In the genomic region with DNA sequence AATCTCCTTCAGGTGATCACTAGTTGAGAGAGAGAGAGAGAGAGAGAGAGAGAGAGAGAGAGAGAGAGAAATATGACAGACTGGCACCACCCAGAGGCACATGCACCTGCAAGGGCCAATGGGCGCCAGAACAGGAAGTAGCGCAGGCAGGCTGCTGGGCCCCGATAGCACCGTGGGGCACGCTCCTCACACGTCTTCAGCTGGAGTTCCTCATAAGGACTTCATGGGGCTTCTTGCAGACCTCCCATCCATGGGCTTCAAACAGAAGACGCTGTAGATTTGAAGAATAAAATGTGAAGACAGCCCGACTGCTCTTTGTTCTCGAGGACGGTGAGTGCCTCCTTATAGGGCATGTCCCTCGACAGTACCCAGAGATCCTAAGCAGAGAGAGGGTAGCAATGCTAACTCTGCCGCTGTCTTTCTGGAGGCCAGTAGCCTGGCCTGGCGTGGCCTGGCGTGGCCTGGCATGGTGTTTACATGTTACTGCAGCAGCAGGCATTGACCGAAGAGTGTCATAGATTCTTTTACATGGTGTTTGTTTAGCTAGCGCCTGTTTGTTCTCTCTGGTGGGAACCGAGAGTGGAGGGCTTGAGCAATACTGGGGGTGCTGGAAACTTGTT, we compare ENCODE assay signal across 8 mouse cellular contexts. TPM values are rescaled to one million over a fixed set of nuclear protein-coding genes. Genes with fewer than 3 reads are reported as not detected.
DNase-seq lines count a peak whose midpoint lies in the region; ATAC-seq and TF ChIP-seq lines count a peak whose summit lies in the region.

No protein-coding gene starts in this region.

- H3K4me3 ChIP-seq in kidney, embryonic 15.5 days (replicated peaks), result no peak overlapping the region
- H3K4me3 ChIP-seq in kidney, adult 2 months (ENCODE audit: insufficient read depth, low read depth, low read length), result no peak overlapping the region; the same call in 1 of the 2 replicates
- H3K4me3 ChIP-seq in intestine, embryonic 16.5 days (ENCODE audit: low read length), result peak overlapping the region; percentile 37
- no peak overlapping the region for H3K4me3 ChIP-seq in midbrain, embryonic 14.5 days (replicated peaks; ENCODE audit: low read depth, low read length)

- peaks cover 45% of the 10 kb centered on the region for H3K4me1 ChIP-seq in kidney, embryonic 15.5 days
- peaks cover 9% of the 10 kb centered on the region; the same call in 1 of the 2 replicates for H3K4me1 ChIP-seq in kidney, adult 2 months (ENCODE audit: control insufficient read depth, insufficient read depth, low read length)
- H3K4me1 ChIP-seq in intestine, embryonic 16.5 days (ENCODE audit: control insufficient read depth, insufficient read depth, low read length), result peaks cover 40% of the 10 kb centered on the region
- no peaks in the 10 kb centered on the region; the same call in 1 of the 2 replicates for H3K4me1 ChIP-seq in midbrain, embryonic 14.5 days (ENCODE audit: control insufficient read depth, insufficient read depth, low read length)

- H3K27ac ChIP-seq in kidney, embryonic 15.5 days, result peak overlapping the region; percentile 43; the same call in 1 of the 2 replicates
- no peak overlapping the region for H3K27ac ChIP-seq in kidney, adult 2 months (ENCODE audit: insufficient read depth, low read depth, low read length)
- peak overlapping the region; percentile 95 for H3K27ac ChIP-seq in intestine, embryonic 16.5 days (ENCODE audit: low read length)
- no peak overlapping the region for H3K27ac ChIP-seq in midbrain, embryonic 14.5 days (replicated peaks; ENCODE audit: low read depth, low read length)

- 85% methylated on average over 17 of the region's 17 CpGs for WGBS in kidney, embryonic 15.5 days
- WGBS in kidney, adult 2 months, result 88% methylated on average over 17 of the region's 17 CpGs
- 56% methylated on average over 17 of the region's 17 CpGs for WGBS in intestine, embryonic 16.5 days
- WGBS in midbrain, embryonic 14.5 days, result 89% methylated on average over 17 of the region's 17 CpGs

- no peak overlapping the region for H3K4me2 ChIP-seq in kidney, embryonic 15.5 days
- peak overlapping the region; percentile 58 for H3K4me2 ChIP-seq in intestine, embryonic 16.5 days (ENCODE audit: low read depth, low read length)
- H3K4me2 ChIP-seq in midbrain, embryonic 14.5 days (ENCODE audit: low read length), result no peak overlapping the region

- no peak; the same call in 1 of the 2 replicates for ATAC-seq in kidney, embryonic 15.5 days (replicated peaks; ENCODE audit: low FRiP score)
- peak; percentile 73 for ATAC-seq in intestine, embryonic 16.5 days
- peak; percentile 79 for ATAC-seq in megakaryocyte progenitor cell, adult 5-6 weeks (replicated peaks; ENCODE audit: poor library complexity)
- no peak for ATAC-seq in midbrain, embryonic 14.5 days (ENCODE audit: low FRiP score, low TSS enrichment)

- no peak overlapping the region for H3K9ac ChIP-seq in kidney, embryonic 15.5 days
- peak overlapping the region; percentile 66 for H3K9ac ChIP-seq in intestine, embryonic 16.5 days (ENCODE audit: low read depth, low read length)
- no peak overlapping the region for H3K9ac ChIP-seq in midbrain, embryonic 14.5 days (replicated peaks; ENCODE audit: low read length)

- no peaks in the 10 kb centered on the region for H3K9me3 ChIP-seq in kidney, embryonic 15.5 days (replicated peaks)
- H3K9me3 ChIP-seq in intestine, embryonic 16.5 days (ENCODE audit: control insufficient read depth, low read length), result no peaks in the 10 kb centered on the region
- H3K9me3 ChIP-seq in midbrain, embryonic 14.5 days (ENCODE audit: control insufficient read depth, low read length), result no peaks in the 10 kb centered on the region

- TF ChIP-seq CTCF in kidney, adult 2 months (conservative IDR thresholded peaks at IDR 0.05; ENCODE audit: insufficient read depth, insufficient read length, low read depth, low read length), result no peak

- no peak for TF ChIP-seq POLR2A in kidney, adult 2 months (IDR thresholded peaks at IDR 0.05; ENCODE audit: low read depth, low read length)

- no peaks in the 10 kb centered on the region for H3K36me3 ChIP-seq in kidney, embryonic 15.5 days
- H3K36me3 ChIP-seq in kidney, adult 2 months (ENCODE audit: control insufficient read depth, insufficient read depth, low read length), result no peaks in the 10 kb centered on the region
- no peaks in the 10 kb centered on the region for H3K36me3 ChIP-seq in intestine, embryonic 16.5 days (ENCODE audit: control insufficient read depth, insufficient read depth, low read length)
- H3K36me3 ChIP-seq in midbrain, embryonic 14.5 days (ENCODE audit: control insufficient read depth, insufficient read depth, low read length), result no peaks in the 10 kb centered on the region

- no peaks in the 10 kb centered on the region for H3K27me3 ChIP-seq in kidney, embryonic 15.5 days
- H3K27me3 ChIP-seq in kidney, adult 2 months (replicated peaks; ENCODE audit: control insufficient read depth, insufficient read depth, low read length), result no peaks in the 10 kb centered on the region
- H3K27me3 ChIP-seq in intestine, embryonic 16.5 days (replicated peaks; ENCODE audit: control insufficient read depth, insufficient read depth, low read length), result no peaks in the 10 kb centered on the region
- H3K27me3 ChIP-seq in midbrain, embryonic 14.5 days (ENCODE audit: control insufficient read depth, insufficient read depth, low read length), result no peaks in the 10 kb centered on the region

- no peak for DNase-seq in kidney, adult 2 months
- no peak for DNase-seq in cerebellum, adult 11 months
- DNase-seq in kidney, adult 11 months, result no peak
- no peak for DNase-seq in right cerebral cortex, postnatal 10 days (ENCODE audit: low spot score in 2 of 2)
- no peak for DNase-seq in midbrain, embryonic 14.5 days

RNA-seq across cellular contexts. Expression of a gene that starts 13.6 kb away (rescaled TPM):
- polyA plus RNA-seq in kidney, embryonic 15.5 days (2015; fragmentation: Nextera tagmentation; extraction: Ambion mirVana), result 16.8 and 17.1 TPM in 2 replicates
- polyA plus RNA-seq in kidney, adult 2 months (2012; rRNA removed), result 11.1 and 11.3 TPM in 2 replicates
- 51.5 and 53.7 TPM in 2 replicates for polyA plus RNA-seq in intestine, embryonic 16.5 days (2015; fragmentation: Nextera tagmentation; extraction: Ambion mirVana)
- total RNA-seq in megakaryocyte progenitor cell, adult 5-6 weeks (2015), result 62.9 and 66.8 TPM in 2 replicates
- total RNA-seq in megakaryocyte progenitor cell, adult 5-6 weeks (2017), result 43.6 and 57.8 TPM in 2 replicates
- 50.3 and 52.6 TPM in 2 replicates for polyA plus RNA-seq in midbrain, embryonic 14.5 days (2014; fragmentation: Nextera tagmentation; extraction: Ambion mirVana)

RNA-seq across cellular contexts. Expression of a gene that starts 17.6 kb away (rescaled TPM):
- polyA plus RNA-seq in kidney, embryonic 15.5 days (2015; fragmentation: Nextera tagmentation; extraction: Ambion mirVana), result 78.3 and 78.4 TPM in 2 replicates
- polyA plus RNA-seq in kidney, adult 2 months (2012; rRNA removed), result 84.9 and 85.8 TPM in 2 replicates
- 20.9 and 53.6 TPM in 2 replicates for polyA plus RNA-seq in intestine, embryonic 16.5 days (2015; fragmentation: Nextera tagmentation; extraction: Ambion mirVana)
- 20.0 and 23.2 TPM in 2 replicates for total RNA-seq in megakaryocyte progenitor cell, adult 5-6 weeks (2015)
- total RNA-seq in megakaryocyte progenitor cell, adult 5-6 weeks (2017), result 106 and 114 TPM in 2 replicates
- 52.9 and 83.1 TPM in 2 replicates for polyA plus RNA-seq in midbrain, embryonic 14.5 days (2014; fragmentation: Nextera tagmentation; extraction: Ambion mirVana)

Comparison
In these comparisons a context has a peak if more than half of its experiments do, and no peak if none do; other contexts are left out.
1. H3K27ac ChIP-seq: peak in kidney, embryonic 15.5 days (single experiment) and intestine, embryonic 16.5 days (single experiment); none in kidney, adult 2 months (single experiment) and midbrain, embryonic 14.5 days (single experiment).
2. ATAC-seq: peak in intestine, embryonic 16.5 days (single experiment) and megakaryocyte progenitor cell, adult 5-6 weeks (single experiment); none in kidney, embryonic 15.5 days (single experiment) and midbrain, embryonic 14.5 days (single experiment).